Mouse (Mus musculus) CH12.LX (cell line): ENCODE data around the gene Pxn. TPM values are rescaled to one million over a fixed set of nuclear protein-coding genes. Genes with fewer than 3 reads are reported as not detected.

Source experiments
- DNase-seq: peaks from one replicate; pipeline ENCODE4 v3.0.0-alpha.2; 2013; ENCODE audit errors: extremely low read depth
- H3K27ac ChIP-seq: 2 replicates; pipeline ENCODE4 v1.5.1; 2012; ENCODE audit warnings: low read depth, mild to moderate bottlenecking, control low read depth, moderate library complexity; ENCODE audit not compliant: insufficient read depth
- H3K27me3 ChIP-seq: replicated peaks from 2 replicates; pipeline ENCODE3; 2012; ENCODE audit warnings: inconsistent platforms
- H3K36me3 ChIP-seq, 2 experiments: replicated peaks in 1 of 2; 2 replicates each; pipeline versions ENCODE3 to v1.6.1; 2012; ENCODE audit warnings: inconsistent platforms in 1 of 2, low read length in 1 of 2, mild to moderate bottlenecking in 1 of 2, mixed read lengths in 1 of 2, moderate library complexity in 1 of 2; ENCODE audit not compliant: control insufficient read depth in 1 of 2, insufficient read depth in 1 of 2
- H3K4me1 ChIP-seq, 2 experiments: 2 replicates each; pipeline ENCODE4 v1.6.1; 2012; ENCODE audit warnings: inconsistent platforms in 1 of 2, moderate library complexity in 1 of 2; ENCODE audit not compliant: insufficient read depth in 2 of 2, control insufficient read depth in 1 of 2
- H3K4me2 ChIP-seq: 2 replicates; pipeline ENCODE4 v1.6.1; 2012; ENCODE audit warnings: low read depth, mild to moderate bottlenecking, control low read depth; ENCODE audit not compliant: poor library complexity, insufficient read depth, severe bottlenecking
- H3K4me3 ChIP-seq, 3 experiments: fragments of 150-350 bp in 1 of 3; sonication (generic) in 1 of 3; replicated peaks in 1 of 3; 2 replicates each; pipeline versions ENCODE3 to v1.5.1; 2011 to 2012; ENCODE audit warnings: low read depth in 2 of 3, low read length in 2 of 3, mild to moderate bottlenecking in 2 of 3, moderate library complexity in 2 of 3, control low read depth in 1 of 3, improper control_type of control experiment in 1 of 3, inconsistent platforms in 1 of 3, mixed read lengths in 1 of 3; ENCODE audit not compliant: poor library complexity in 1 of 3
- H3K79me2 ChIP-seq: replicated peaks from 2 replicates; pipeline ENCODE4 v1.6.1; 2012; ENCODE audit warnings: mild to moderate bottlenecking, moderate library complexity; ENCODE audit not compliant: control insufficient read depth, poor library complexity, insufficient read depth, severe bottlenecking; ENCODE audit errors: extremely low read depth
- H3K9ac ChIP-seq: 2 replicates; pipeline ENCODE4 v1.6.1; 2012; ENCODE audit warnings: low read depth, mild to moderate bottlenecking, control low read depth, moderate library complexity; ENCODE audit not compliant: insufficient read depth
- H3K9me3 ChIP-seq: replicated peaks from 2 replicates; pipeline ENCODE3; 2012; ENCODE audit warnings: low read length, inconsistent platforms, mixed read lengths
- BHLHE40 ChIP-seq: IDR thresholded peaks from 2 replicates; pipeline ENCODE4 v1.6.1; 2011; ENCODE audit warnings: mild to moderate bottlenecking, low read depth, low read length, improper control_type of control experiment
- CHD1 ChIP-seq: IDR thresholded peaks from 2 replicates; pipeline ENCODE4 v1.6.1; 2012; ENCODE audit warnings: low read depth, low read length, improper control_type of control experiment, inconsistent platforms
- CHD2 ChIP-seq: IDR thresholded peaks from 2 replicates; pipeline ENCODE4 v1.6.1; 2011; ENCODE audit warnings: low read length, improper control_type of control experiment
- CTCF ChIP-seq, 2 experiments: IDR thresholded peaks in 1 of 2; conservative IDR thresholded peaks in 1 of 2; 2 replicates each; pipeline ENCODE4 v1.5.1; 2011 to 2012; ENCODE audit warnings: low read depth in 2 of 2, low read length in 2 of 2, improper control_type of control experiment in 1 of 2, inconsistent platforms in 1 of 2, mild to moderate bottlenecking in 1 of 2, moderate library complexity in 1 of 2
- E2F4 ChIP-seq: IDR thresholded peaks from 2 replicates; pipeline ENCODE4 v1.6.1; 2011; ENCODE audit warnings: low read depth, low read length, improper control_type of control experiment; ENCODE audit not compliant: insufficient replicate concordance
- ELF1 ChIP-seq: IDR thresholded peaks from 2 replicates; pipeline ENCODE4 v1.6.1; 2014; ENCODE audit warnings: low read depth, mild to moderate bottlenecking, inconsistent platforms, low read length, improper control_type of control experiment
- EP300 ChIP-seq: IDR thresholded peaks from 2 replicates; pipeline ENCODE4 v1.6.1; 2011; ENCODE audit warnings: low read length, improper control_type of control experiment
- GABPA ChIP-seq: IDR thresholded peaks from 2 replicates; pipeline ENCODE4 v1.6.1; 2012; ENCODE audit warnings: low read depth, low read length, improper control_type of control experiment, inconsistent platforms; ENCODE audit not compliant: insufficient replicate concordance
- IRF4 ChIP-seq: IDR thresholded peaks from 2 replicates; pipeline ENCODE4 v1.6.1; 2014; ENCODE audit warnings: low read depth, mild to moderate bottlenecking, inconsistent platforms, low read length, improper control_type of control experiment
- JUN ChIP-seq: IDR thresholded peaks from 2 replicates; pipeline ENCODE4 v1.6.1; 2011; ENCODE audit warnings: low read depth, mild to moderate bottlenecking, low read length, improper control_type of control experiment, moderate library complexity; ENCODE audit not compliant: insufficient read depth
- JUND ChIP-seq: conservative IDR thresholded peaks from 2 replicates; pipeline ENCODE4 v1.6.1; 2011; ENCODE audit warnings: low read depth, low read length, improper control_type of control experiment
- KAT2A ChIP-seq: IDR thresholded peaks from 2 replicates; pipeline ENCODE4 v1.6.1; 2012; ENCODE audit warnings: low read length, improper control_type of control experiment, inconsistent platforms; ENCODE audit not compliant: insufficient replicate concordance
- MAFK ChIP-seq: IDR thresholded peaks from 2 replicates; pipeline ENCODE4 v1.6.1; 2011; ENCODE audit warnings: low read length, improper control_type of control experiment; ENCODE audit not compliant: insufficient replicate concordance
- MAZ ChIP-seq: IDR thresholded peaks from 2 replicates; pipeline ENCODE4 v1.6.1; 2012; ENCODE audit warnings: low read depth, mild to moderate bottlenecking, inconsistent platforms, low read length, improper control_type of control experiment, moderate library complexity
- MEF2A ChIP-seq: IDR thresholded peaks from 2 replicates; pipeline ENCODE4 v1.6.1; 2014; ENCODE audit warnings: low read depth, mild to moderate bottlenecking, inconsistent platforms, low read length, improper control_type of control experiment, borderline replicate concordance
- MYC ChIP-seq: IDR thresholded peaks from 2 replicates; pipeline ENCODE4 v1.6.1; 2011; ENCODE audit warnings: low read depth, mild to moderate bottlenecking, improper control_type of control experiment, low read length
- NELFE ChIP-seq: IDR thresholded peaks from 2 replicates; pipeline ENCODE4 v1.6.1; 2011; ENCODE audit warnings: low read depth, low read length, improper control_type of control experiment
- NRF1 ChIP-seq: IDR thresholded peaks from 2 replicates; pipeline ENCODE4 v1.6.1; 2014; ENCODE audit warnings: low read depth, mild to moderate bottlenecking, inconsistent platforms, low read length, improper control_type of control experiment, moderate library complexity
- PAX5 ChIP-seq: IDR thresholded peaks from 2 replicates; pipeline ENCODE4 v1.6.1; 2012; ENCODE audit warnings: low read length, inconsistent platforms, mixed read lengths
- POLR2AphosphoS2 ChIP-seq: IDR thresholded peaks from 2 replicates; pipeline ENCODE4 v1.6.1; 2011; ENCODE audit warnings: low read depth, low read length, improper control_type of control experiment
- RAD21 ChIP-seq: IDR thresholded peaks from 2 replicates; pipeline ENCODE4 v1.6.1; 2011; ENCODE audit warnings: low read depth, mild to moderate bottlenecking, low read length, improper control_type of control experiment, moderate library complexity
- RCOR1 ChIP-seq: conservative IDR thresholded peaks from 2 replicates; pipeline ENCODE4 v1.6.1; 2012; ENCODE audit warnings: low read depth, mild to moderate bottlenecking, inconsistent platforms, low read length, improper control_type of control experiment
- SIN3A ChIP-seq: IDR thresholded peaks from 2 replicates; pipeline ENCODE4 v1.6.1; 2012; ENCODE audit warnings: low read length, improper control_type of control experiment, inconsistent platforms
- TBP ChIP-seq: conservative IDR thresholded peaks from 2 replicates; pipeline ENCODE4 v1.6.1; 2011; ENCODE audit warnings: low read depth, low read length, improper control_type of control experiment
- TCF12 ChIP-seq: IDR thresholded peaks from 2 replicates; pipeline ENCODE4 v1.6.1; 2014; ENCODE audit warnings: low read depth, mild to moderate bottlenecking, inconsistent platforms, low read length, improper control_type of control experiment
- UBTF ChIP-seq: IDR thresholded peaks from 2 replicates; pipeline ENCODE4 v1.6.1; 2012; ENCODE audit warnings: low read depth, mild to moderate bottlenecking, inconsistent platforms, low read length, improper control_type of control experiment, moderate library complexity
- USF1 ChIP-seq: IDR thresholded peaks from 2 replicates; pipeline ENCODE4 v1.6.1; 2014; ENCODE audit warnings: low read depth, mild to moderate bottlenecking, inconsistent platforms, low read length, improper control_type of control experiment
- USF2 ChIP-seq: conservative IDR thresholded peaks from 2 replicates; pipeline ENCODE4 v1.6.1; 2011; ENCODE audit warnings: low read depth, low read length, improper control_type of control experiment
- ZC3H11A ChIP-seq: IDR thresholded peaks from 2 replicates; pipeline ENCODE4 v1.6.1; 2012; ENCODE audit warnings: low read depth, mild to moderate bottlenecking, inconsistent platforms, low read length, improper control_type of control experiment
- ZMIZ1 ChIP-seq: IDR thresholded peaks from 2 replicates; pipeline ENCODE4 v1.6.1; 2012; ENCODE audit warnings: low read depth, mild to moderate bottlenecking, inconsistent platforms, low read length, improper control_type of control experiment
- ZNF384 ChIP-seq: IDR thresholded peaks from 2 replicates; pipeline ENCODE4 v1.6.1; 2012; ENCODE audit warnings: low read depth, low read length, improper control_type of control experiment, inconsistent platforms
- dilution Hi-C: fragments of 300-500 bp; cut with MboI; formaldehyde crosslinking; loops from 2 replicates; pipeline ENCODE4 v1.14.3; 2020; ENCODE audit warnings: low sequenced_read_pairs; ENCODE audit not compliant: extremely low pct_unique_long_range_greater_than_20kb, extremely low pct_ligation_motif_present
- in situ Hi-C: fragments of 300-500 bp; cut with MboI; formaldehyde crosslinking; loops from 3 replicates; pipeline ENCODE4 v1.14.3; 2019; ENCODE audit warnings: low sequenced_read_pairs, low pct_ligation_motif_present, low pct_unique_long_range_greater_than_20kb, mixed read lengths
- polyA plus RNA-seq: library from polyadenylated mRNA; unstranded; fragments of >175 nt; gene quantifications from 2 replicates; pipeline ENCODE4 v1.2.1, GENCODE M21; 2012; ENCODE audit warnings: low read depth; ENCODE audit not compliant: insufficient read length
- total RNA-seq, 2 experiments: library from RNA; depleted of rRNA; stranded (reverse); fragments of 300-350 nt in 1 of 2; fragments of >200 nt in 1 of 2; gene quantifications; 2 replicates each; pipeline ENCODE4 v1.2.3; 2012 to 2014

Pxn gene
- total and polyA plus RNA-seq, 3 experiments: 17.0 to 43.4 (median 21.1) TPM

GRCm38 (mm10) chr5:115491076-115491475 lies 15.4 kb upstream of the Pxn start:
- dilution Hi-C loops (no loop called here), in situ Hi-C loops (no loop called here)
- H3K9ac ChIP-seq: 0 out of 2 replicates have a peak overlapping the region, but pooled peaks have one; percentile 2
- H3K4me3 ChIP-seq: no peak overlapping the region
- H3K27me3 ChIP-seq: peaks cover 6% of the 10 kb centered on the region
- TF ChIP-seq KAT2A (no peak), TBP (peak; percentile 51; the same call in 1 of the 2 replicates), CTCF (conservative IDR thresholded peaks at IDR 0.05 in 1 of 2, IDR thresholded peaks at IDR 0.05 in 1 of 2; ENCODE audit: low read depth in 2 of 2, low read length in 2 of 2) (peak in 1 of 2 experiments; percentile 38; a peak in 2 of 4 replicates)
- no peaks in the 10 kb centered on the region for H3K9me3 ChIP-seq
- H3K36me3 ChIP-seq: no peaks in the 10 kb centered on the region
- peaks cover 2 to 34% of the 10 kb centered on the region in 2 experiments; a peak in 3 of 4 replicates for H3K4me1 ChIP-seq
- H3K79me2 ChIP-seq: no peaks in the 10 kb centered on the region
- H3K27ac ChIP-seq: no peak overlapping the region
- H3K4me2 ChIP-seq: peak overlapping the region; percentile 68
- peak; percentile 34 for DNase-seq

- H3K36me3 ChIP-seq: no peaks in the 10 kb centered on the region
- H3K79me2 ChIP-seq: no peaks in the 10 kb centered on the region
- peak overlapping the region; percentile 17 to 30 (median 25) for H3K4me3 ChIP-seq
- H3K9me3 ChIP-seq: no peaks in the 10 kb centered on the region
- H3K27ac ChIP-seq: no peak overlapping the region
- peaks cover 2 to 34% of the 10 kb centered on the region in 2 experiments; a peak in 3 of 4 replicates for H3K4me1 ChIP-seq
- in situ Hi-C loops: no loop called here
- peak overlapping the region; percentile 68 for H3K4me2 ChIP-seq
- H3K9ac ChIP-seq: no peak overlapping the region
- peak; percentile 76 for DNase-seq
- dilution Hi-C loops: no loop called here
- peaks cover 6% of the 10 kb centered on the region for H3K27me3 ChIP-seq
- peak; percentile 65; the same call in 1 of the 2 replicates for TF ChIP-seq SIN3A
- TF ChIP-seq IRF4: peak; percentile 29; the same call in 1 of the 2 replicates
- no peak for TF ChIP-seq GABPA
- TF ChIP-seq CHD2: no peak
- TF ChIP-seq CHD1: 0 out of 2 replicates have a peak, but pooled peaks have one; percentile 46
- TF ChIP-seq JUN: no peak
- TF ChIP-seq MAZ: no peak
- no peak; the same call in 1 of the 2 replicates for TF ChIP-seq ZMIZ1
- no peak for TF ChIP-seq PAX5
- no peak for TF ChIP-seq UBTF
- TF ChIP-seq ZNF384: no peak
- no peak for TF ChIP-seq USF2
- no peak for TF ChIP-seq POLR2AphosphoS2
- 0 out of 2 replicates have a peak, but pooled peaks have one; percentile 46 for TF ChIP-seq KAT2A
- peak; percentile 91 for TF ChIP-seq BHLHE40
- peak; percentile 43; the same call in 1 of the 2 replicates for TF ChIP-seq MEF2A
- peak; percentile 54 for TF ChIP-seq EP300
- no peak for TF ChIP-seq JUND
- 0 out of 2 replicates have a peak, but pooled peaks have one; percentile 12 for TF ChIP-seq MYC
- no peak for TF ChIP-seq RCOR1
- no peak for TF ChIP-seq CTCF (conservative IDR thresholded peaks at IDR 0.05 in 1 of 2, IDR thresholded peaks at IDR 0.05 in 1 of 2; ENCODE audit: low read depth in 2 of 2, low read length in 2 of 2)
- no peak for TF ChIP-seq USF1
- peak; percentile 79 for TF ChIP-seq TCF12
- TF ChIP-seq NRF1: peak; percentile 77
- TF ChIP-seq ELF1: peak; percentile 44
- no peak for TF ChIP-seq E2F4
- TF ChIP-seq RAD21: no peak; the same call in none of the 2 replicates
- TF ChIP-seq NELFE: 0 out of 2 replicates have a peak, but pooled peaks have one; percentile 26
- no peak for TF ChIP-seq MAFK
- TF ChIP-seq ZC3H11A: no peak
Measured at GRCm38 (mm10) chr5:115491771-115492322, 14.6 kb upstream of the Pxn start.
